Mouse (Mus musculus): ENCODE data around the gene Mmp9. TPM values are rescaled to one million over a fixed set of nuclear protein-coding genes. Genes with fewer than 3 reads are reported as not detected.

Mmp9 gene
- polyA plus RNA-seq (2012; rRNA removed): 19.0 and 24.6 TPM in 2 replicates

GRCm38 (mm10) chr2:164940140-164940830 lies at the start of gene Mmp9:
TSS of gene Mmp9 (plus strand) at chr2:164940780.

DNA sequence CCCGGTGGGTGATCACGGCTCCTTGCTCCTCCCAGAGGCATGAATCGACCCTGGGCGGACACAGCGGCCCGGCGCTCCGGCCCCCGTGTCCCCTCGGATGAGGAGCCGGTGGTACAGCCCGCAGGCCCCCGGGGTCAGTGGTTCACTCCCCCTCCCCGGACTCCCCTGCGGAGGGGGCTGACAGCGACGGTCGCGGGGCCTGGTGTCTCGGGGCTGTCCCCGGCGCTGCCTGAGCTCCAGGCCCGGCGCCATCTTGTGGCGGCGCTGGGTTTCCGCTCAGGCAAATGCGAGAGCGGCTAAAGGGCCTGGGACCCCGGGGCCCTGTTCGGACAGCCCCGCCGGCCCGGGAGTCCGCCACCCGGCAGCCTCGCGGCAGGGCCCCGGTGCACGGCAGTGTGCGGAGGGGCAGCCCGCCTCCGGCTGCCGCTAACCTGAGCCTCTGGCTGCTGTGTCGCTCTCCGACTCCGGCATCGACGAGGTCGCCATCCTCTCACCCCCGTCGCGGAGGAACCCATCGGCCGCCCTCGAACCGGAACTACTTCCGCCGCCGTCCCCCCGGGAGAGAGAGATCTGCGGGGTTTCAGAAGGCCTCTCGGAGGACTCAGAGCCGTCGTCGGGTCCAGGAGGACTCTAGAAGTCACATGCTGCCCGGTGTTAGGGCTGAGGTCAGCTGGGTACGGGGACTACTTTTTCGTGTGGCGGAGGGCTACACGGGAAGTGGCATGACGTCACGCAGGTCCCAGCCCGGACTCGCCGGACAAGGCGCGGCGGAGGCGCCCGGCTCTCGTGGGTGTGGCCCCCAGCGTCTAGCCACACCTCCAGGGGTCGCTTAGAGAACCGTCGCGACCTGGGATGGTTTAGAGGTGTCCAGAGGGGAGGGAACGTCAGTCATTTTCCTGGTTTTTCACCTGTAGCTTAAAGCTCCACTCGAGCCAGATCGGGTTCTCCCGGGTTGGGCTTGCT lies 29.2 kb upstream of the Mmp9 start, which contains the start of gene Zfp335:
TSS of gene Zfp335 (minus strand) at position 672 of the 963 bp plus-strand sequence.

GRCm38 (mm10) chr2:164960716-164961441 lies 20.3 kb downstream of the Mmp9 start, which contains the start of gene Slc12a5:
TSS of gene Slc12a5 (plus strand) at chr2:164960802.

Other genes starting within 250 kb of the Mmp9 start
- gene Spint4, start 242.3 kb upstream of the Mmp9 start, polyA plus RNA-seq (2012; rRNA removed): not detected in 2 replicates
- not detected in 2 replicates for gene Spint5, start 225.5 kb upstream of the Mmp9 start, polyA plus RNA-seq (2012; rRNA removed)
- gene Wfdc3, start 194.8 kb upstream of the Mmp9 start, polyA plus RNA-seq (2012; rRNA removed): 1.6 and 2.1 TPM in 2 replicates
- gene Dnttip1, start 194.8 kb upstream of the Mmp9 start, polyA plus RNA-seq (2012; rRNA removed): 21.7 and 22.8 TPM in 2 replicates
- 255 and 264 TPM in 2 replicates for gene Ube2c, start 170.9 kb upstream of the Mmp9 start, polyA plus RNA-seq (2012; rRNA removed)
- gene Tnnc2, start 160.8 kb upstream of the Mmp9 start, polyA plus RNA-seq (2012; rRNA removed): 0.58 and 2.9 TPM in 2 replicates
- 7.7 and 11.3 TPM in 2 replicates for gene Snx21, start 155.0 kb upstream of the Mmp9 start, polyA plus RNA-seq (2012; rRNA removed)
- gene Acot8, start 135.9 kb upstream of the Mmp9 start, polyA plus RNA-seq (2012; rRNA removed): 20.1 and 20.3 TPM in 2 replicates
- 1.9 TPM in 2 replicates for gene Zswim3, start 135.7 kb upstream of the Mmp9 start, polyA plus RNA-seq (2012; rRNA removed)
- 1.3 and 1.5 TPM in 2 replicates for gene Zswim1, start 118.1 kb upstream of the Mmp9 start, polyA plus RNA-seq (2012; rRNA removed)
- gene Spata25, start 112.2 kb upstream of the Mmp9 start, polyA plus RNA-seq (2012; rRNA removed): 0.05 and 0.08 TPM in 2 replicates
- 121 and 130 TPM in 2 replicates for gene Ctsa, start 107.9 kb upstream of the Mmp9 start, polyA plus RNA-seq (2012; rRNA removed)
- gene Neurl2, start 107.3 kb upstream of the Mmp9 start, polyA plus RNA-seq (2012; rRNA removed): 1.5 and 2.2 TPM in 2 replicates
- gene Pltp, start 83.1 kb upstream of the Mmp9 start, polyA plus RNA-seq (2012; rRNA removed): 34.8 and 42.2 TPM in 2 replicates
- 18.4 and 21.2 TPM in 2 replicates for gene Pcif1, start 61.5 kb upstream of the Mmp9 start, polyA plus RNA-seq (2012; rRNA removed)
- gene Zfp335, start 29.0 kb upstream of the Mmp9 start, polyA plus RNA-seq (2012; rRNA removed): 6.5 and 8.2 TPM in 2 replicates
- gene Slc12a5, start 20.0 kb downstream of the Mmp9 start, polyA plus RNA-seq (2012; rRNA removed): 0.72 and 0.81 TPM in 2 replicates
- 11.2 and 11.8 TPM in 2 replicates for gene Ncoa5, start 94.1 kb downstream of the Mmp9 start, polyA plus RNA-seq (2012; rRNA removed)
- 2.9 and 3.2 TPM in 2 replicates for gene Cd40, start 114.8 kb downstream of the Mmp9 start, polyA plus RNA-seq (2012; rRNA removed)
- gene 1700025C18Rik, start 150.0 kb downstream of the Mmp9 start, polyA plus RNA-seq (2012; rRNA removed): not detected in 2 replicates

All from liver, embryonic 18 days (tissue).